Mouse (Mus musculus) E14TG2a.4 (cell line): Measurements from ENCODE around the gene Pla2g12a.

Experiments
- CTCF ChIP-seq: conservative IDR thresholded peaks from 2 replicates; pipeline ENCODE4 v1.5.1; 2014; ENCODE audit warnings: low read length
- NANOG ChIP-seq: IDR thresholded peaks from 2 replicates; pipeline ENCODE4 v1.6.1; 2014; ENCODE audit warnings: borderline replicate concordance, low read length, mixed read lengths
- POU5F1 ChIP-seq: IDR thresholded peaks from 2 replicates; pipeline ENCODE4 v1.6.1; 2014; ENCODE audit warnings: low read length, borderline replicate concordance

DNA sequence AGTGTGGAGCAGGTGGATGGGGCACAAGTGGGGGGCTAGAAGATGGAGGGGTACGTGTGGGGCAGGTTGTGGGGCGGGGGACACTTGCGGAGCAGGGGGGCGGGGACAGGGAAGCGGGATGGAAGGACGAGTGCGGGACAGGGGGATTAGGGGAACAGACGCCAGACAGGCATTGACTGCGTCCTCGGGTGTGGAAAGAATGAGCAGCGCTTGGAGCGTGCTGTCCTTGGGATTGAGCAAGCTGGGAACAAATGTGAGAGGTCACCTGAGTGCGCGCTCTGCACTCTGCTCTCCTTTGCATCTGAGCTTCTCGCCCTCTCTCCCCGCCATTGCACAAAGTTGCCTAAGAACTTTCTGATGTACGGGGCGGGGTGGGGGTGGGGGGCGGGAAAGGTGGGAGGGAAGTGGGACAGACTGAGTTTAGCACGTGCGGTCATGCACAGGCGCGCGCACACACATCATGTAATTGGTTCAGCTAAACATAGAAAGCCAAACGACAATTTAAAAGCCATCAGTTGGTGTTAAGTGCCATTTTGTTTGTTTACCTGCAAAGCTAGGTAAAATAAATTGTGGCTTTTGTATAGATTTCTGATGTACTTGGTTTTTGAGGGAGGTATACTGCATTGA lies 838 bp downstream of the Pla2g12a start:
- TF ChIP-seq CTCF (no peak), POU5F1 (no peak), NANOG (no peak)
